In the genomic region with DNA sequence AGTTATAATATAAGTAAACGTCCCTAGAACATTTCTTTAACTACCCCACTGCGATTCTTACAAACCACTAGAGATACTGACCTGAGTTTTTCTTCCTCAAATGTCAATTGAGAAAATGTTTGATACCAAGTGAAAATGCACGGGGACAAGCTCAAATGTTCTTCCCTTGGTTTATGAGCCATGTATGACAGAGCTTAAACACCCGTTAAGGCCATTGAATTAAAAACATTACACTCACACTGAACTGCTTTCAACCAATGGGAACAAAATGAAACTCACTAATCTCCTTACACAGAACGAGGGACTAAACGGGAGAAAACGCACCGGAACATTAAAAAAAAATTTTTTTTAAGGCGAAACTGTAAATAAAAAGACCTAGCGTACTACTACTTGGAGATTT, we compare ENCODE assay signal across 8 mouse cellular contexts. TPM values are rescaled to one million over a fixed set of nuclear protein-coding genes. Genes with fewer than 3 reads are reported as not detected.
DNase-seq lines count a peak whose midpoint lies in the region; ATAC-seq and TF ChIP-seq lines count a peak whose summit lies in the region.

No protein-coding gene starts in this region.

- peak overlapping the region; percentile 87 for H3K4me2 ChIP-seq in heart, embryonic 16.5 days (ENCODE audit: low read depth, low read length)
- H3K4me2 ChIP-seq in hindbrain, embryonic 11.5 days (replicated peaks; ENCODE audit: low read depth, low read length), result peak overlapping the region; percentile 52

- DNase-seq in heart, postnatal 14 days, result no peak
- DNase-seq in hindbrain, embryonic 11.5 days (ENCODE audit: low spot score), result no peak
- no peak for DNase-seq in adipocyte (ENCODE audit: low spot score)
- no peak for DNase-seq in thymus, adult 18-20 months
- no peak for DNase-seq in testis, postnatal 10 days (ENCODE audit: low spot score)

- intact Hi-C loops in heart, postnatal 14 days (cut with DNase I), result loop anchor here (1.0 kb wide), 1 partner anchor 81 kb away; no protein-coding TSS in a partner anchor

- no peak for ATAC-seq in heart, embryonic 16.5 days (replicated peaks; ENCODE audit: extremely low read depth, insufficient read depth, low FRiP score)
- ATAC-seq in hindbrain, embryonic 11.5 days (ENCODE audit: low FRiP score), result peak; percentile 17; the same call in 1 of the 2 replicates
- 0 out of 2 replicates have a peak, but pooled peaks have one; percentile 3 for ATAC-seq in megakaryocyte progenitor cell, adult 5-6 weeks (replicated peaks; ENCODE audit: poor library complexity)

- no peaks in the 10 kb centered on the region for H3K9me3 ChIP-seq in heart, embryonic 16.5 days (replicated peaks; ENCODE audit: control insufficient read depth, low read length)
- no peaks in the 10 kb centered on the region for H3K9me3 ChIP-seq in hindbrain, embryonic 11.5 days (ENCODE audit: control insufficient read depth, low read length)

- TF ChIP-seq POLR2A in bone marrow, adult 2 months (IDR thresholded peaks at IDR 0.05; ENCODE audit: borderline replicate concordance, control insufficient read depth, low read depth, low read length), result no peak

- H3K4me3 ChIP-seq in heart, embryonic 16.5 days (ENCODE audit: low read length), result peak overlapping the region; percentile 56
- peak overlapping the region; percentile 82 for H3K4me3 ChIP-seq in bone marrow, adult 2 months (replicated peaks; ENCODE audit: control insufficient read depth, low read depth, low read length)
- H3K4me3 ChIP-seq in hindbrain, embryonic 11.5 days (ENCODE audit: low read depth, low read length), result peak overlapping the region; percentile 41

- peaks cover 2% of the 10 kb centered on the region; the same call in 1 of the 2 replicates for H3K36me3 ChIP-seq in heart, embryonic 16.5 days (ENCODE audit: control insufficient read depth, insufficient read depth)
- H3K36me3 ChIP-seq in hindbrain, embryonic 11.5 days (ENCODE audit: control insufficient read depth, insufficient read depth, low read length), result no peaks in the 10 kb centered on the region

- 12% methylated on average over 10 of the region's 10 CpGs for WGBS in heart, embryonic 16.5 days
- WGBS in bone marrow, adult 2 months, result 1% methylated on average over 10 of the region's 10 CpGs
- 24% methylated on average over 10 of the region's 10 CpGs for WGBS in hindbrain, embryonic 11.5 days

- no peaks in the 10 kb centered on the region for H3K27me3 ChIP-seq in heart, embryonic 16.5 days (ENCODE audit: control insufficient read depth, insufficient read depth, low read length)
- no peaks in the 10 kb centered on the region for H3K27me3 ChIP-seq in hindbrain, embryonic 11.5 days (ENCODE audit: control insufficient read depth, insufficient read depth, low read length)

- TF ChIP-seq CTCF in bone marrow, adult 2 months (IDR thresholded peaks at IDR 0.05; ENCODE audit: control insufficient read depth, insufficient read depth, low read length), result no peak

- H3K27ac ChIP-seq in heart, embryonic 16.5 days (ENCODE audit: low read length), result peak overlapping the region; percentile 89
- H3K27ac ChIP-seq in bone marrow, adult 2 months (ENCODE audit: control insufficient read depth, insufficient read depth, low read depth, low read length, poor library complexity), result peak overlapping the region; percentile 97
- H3K27ac ChIP-seq in hindbrain, embryonic 11.5 days (ENCODE audit: low read depth, low read length), result peak overlapping the region; percentile 58

- H3K4me1 ChIP-seq in heart, embryonic 16.5 days (ENCODE audit: control insufficient read depth, insufficient read depth, low read length), result peaks cover 36% of the 10 kb centered on the region
- peaks cover 2% of the 10 kb centered on the region; the same call in 1 of the 2 replicates for H3K4me1 ChIP-seq in bone marrow, adult 2 months (ENCODE audit: control insufficient read depth, insufficient read depth, low read length)
- H3K4me1 ChIP-seq in hindbrain, embryonic 11.5 days (replicated peaks; ENCODE audit: control insufficient read depth, insufficient read depth, low read length), result no peaks in the 10 kb centered on the region; the same call in 1 of the 2 replicates

- peak overlapping the region; percentile 76 for H3K9ac ChIP-seq in heart, embryonic 16.5 days (ENCODE audit: low read length)
- H3K9ac ChIP-seq in hindbrain, embryonic 11.5 days (ENCODE audit: low read depth, low read length), result peak overlapping the region; percentile 50

RNA-seq across cellular contexts. Expression of gene Chd2, which starts 4.4 kb away (rescaled TPM):
- 33.1 and 36.5 TPM in 2 replicates for polyA plus RNA-seq in heart, embryonic 16.5 days (2015; fragmentation: Nextera tagmentation; extraction: Ambion mirVana)
- 10 to 100 TPM; 46.4 to 56.0 TPM for total RNA-seq in heart, postnatal 14 days (2021)
- polyA plus RNA-seq in bone marrow, adult 2 months (2011; ENCODE audit: insufficient read depth, insufficient read length, low replicate concordance, missing spikeins), result 60.1 and 96.4 TPM in 2 replicates
- polyA plus RNA-seq in hindbrain, embryonic 11.5 days (2014; fragmentation: Nextera tagmentation; extraction: Ambion mirVana), result 45.4 and 64.4 TPM in 2 replicates
- total RNA-seq in megakaryocyte progenitor cell, adult 5-6 weeks (2015), result 46.8 and 54.3 TPM in 2 replicates
- 82.2 and 117 TPM in 2 replicates for total RNA-seq in megakaryocyte progenitor cell, adult 5-6 weeks (2017)
